Mouse (Mus musculus) liver, postnatal 0 days (tissue): Measurements from ENCODE around the gene Glod5. TPM values are rescaled to one million over a fixed set of nuclear protein-coding genes. Genes with fewer than 3 reads are reported as not detected.

Source experiments
- ATAC-seq: fragments of 200-750 bp; cut with Nextera tagmentation; 2 replicates; pipeline ENCODE4 v1.8.0; 2017; ENCODE audit warnings: mild to moderate bottlenecking, moderate library complexity
- DNase-seq: peaks from one replicate; pipeline ENCODE4 v3.0.0-alpha.2; 2016
- H3K27ac ChIP-seq: fragments of 300-500 bp; sonication (generic); 2 replicates; pipeline ENCODE4 v1.5.1; 2014; ENCODE audit warnings: antibody characterized with exemption, moderate library complexity, mild to moderate bottlenecking, low read depth
- H3K27me3 ChIP-seq: fragments of 300-500 bp; sonication (generic); 2 replicates; pipeline ENCODE4 v1.6.1; 2014; ENCODE audit warnings: low read length, control low read depth, mixed read lengths; ENCODE audit not compliant: insufficient read depth
- H3K36me3 ChIP-seq: fragments of 300-500 bp; sonication (generic); replicated peaks from 2 replicates; pipeline ENCODE4 v1.6.1; 2014; ENCODE audit warnings: mild to moderate bottlenecking, control low read depth, low read length, moderate library complexity, mixed read lengths; ENCODE audit not compliant: insufficient read depth
- H3K4me1 ChIP-seq: fragments of 300-500 bp; sonication (generic); 2 replicates; pipeline ENCODE4 v1.6.1; 2014; ENCODE audit warnings: antibody characterized with exemption, mild to moderate bottlenecking, control low read depth; ENCODE audit not compliant: insufficient read depth
- H3K4me2 ChIP-seq: fragments of 300-500 bp; sonication (generic); 2 replicates; pipeline ENCODE4 v1.6.1; 2014; ENCODE audit warnings: low read depth, mild to moderate bottlenecking, low read length, moderate library complexity, mixed read lengths
- H3K4me3 ChIP-seq: fragments of 300-500 bp; sonication (generic); 2 replicates; pipeline ENCODE4 v1.5.1; 2014; ENCODE audit warnings: low read depth, low read length
- H3K9ac ChIP-seq: fragments of 300-500 bp; sonication (generic); replicated peaks from 2 replicates; pipeline ENCODE4 v1.6.1; 2014; ENCODE audit warnings: mild to moderate bottlenecking, moderate library complexity
- H3K9me3 ChIP-seq: fragments of 300-500 bp; sonication (generic); 2 replicates; pipeline ENCODE4 v1.6.1; 2016; ENCODE audit warnings: mild to moderate bottlenecking, control low read depth, low read length, mixed read lengths
- CTCF ChIP-seq: sonication (generic); IDR thresholded peaks from 2 replicates; pipeline ENCODE4 v1.5.1; 2016; ENCODE audit warnings: antibody characterized with exemption, low read depth
- EP300 ChIP-seq: IDR thresholded peaks from 2 replicates; pipeline ENCODE4 v1.6.1; 2016; ENCODE audit warnings: antibody characterized with exemption, low read depth, mild to moderate bottlenecking
- WGBS: fragments of 180-500 bp; shearing (Covaris S2); extraction: QIAGEN DNeasy Blood & Tissue Kit; methylation state at CpG from one replicate; pipeline ENCODE4 v1.1.7; 2014; ENCODE audit not compliant: insufficient replicate concordance; 5-methylcytosine and 5-hydroxymethylcytosine counted together
- polyA plus RNA-seq: library from polyadenylated mRNA; unstranded; fragments of >200 nt; fragmentation: Nextera tagmentation; extraction: Ambion mirVana; gene quantifications from 2 replicates; pipeline ENCODE4 v1.2.1, GENCODE M21; 2015

The Glod5 gene
- polyA plus RNA-seq, 1 experiment from 2014 or later = 2.6 TPM

- Histone ChIP-seq H3K4me3 (peak overlapping the region; percentile 24), H3K9me3 (no peaks in the 10 kb centered on the region), H3K27ac (no peak overlapping the region), H3K27me3 (no peaks in the 10 kb centered on the region), H3K4me1 (no peaks in the 10 kb centered on the region), H3K9ac (no peak overlapping the region; the same call in 1 of the 2 replicates), H3K4me2 (peak overlapping the region; percentile 58), H3K36me3 (no peaks in the 10 kb centered on the region)
- ATAC-seq (no peak), DNase-seq (no peak)
- no peak for TF ChIP-seq CTCF
- TF ChIP-seq EP300 = no peak
- WGBS = 36% methylated on average over 7 of the region's 7 CpGs
Measured at GRCm38 (mm10) chrX:7963829-7964626, 54.3 kb downstream of the Glod5 start.

GRCm38 (mm10) chrX:7958868-7959267, 59.4 kb downstream of the Glod5 start:
- H3K27me3 ChIP-seq = no peaks in the 10 kb centered on the region
- WGBS = 89% methylated on average over 9 of the region's 9 CpGs
- H3K36me3 ChIP-seq = no peaks in the 10 kb centered on the region
- no peaks in the 10 kb centered on the region for H3K9me3 ChIP-seq
- no peak overlapping the region for H3K9ac ChIP-seq
- H3K4me2 ChIP-seq = no peak overlapping the region
- no peak for ATAC-seq
- no peak overlapping the region for H3K4me3 ChIP-seq
- TF ChIP-seq CTCF (no peak), EP300 (no peak)
- DNase-seq = no peak
- H3K27ac ChIP-seq = no peak overlapping the region
- H3K4me1 ChIP-seq = no peaks in the 10 kb centered on the region

Other genes starting within 250 kb of the Glod5 start
- 15.4 and 16.4 TPM in 2 replicates for gene Gripap1, start 228.7 kb downstream of the Glod5 start, polyA plus RNA-seq
- gene Kcnd1, start 196.2 kb downstream of the Glod5 start, polyA plus RNA-seq = 0.09 and 0.15 TPM in 2 replicates
- 22.2 and 25.0 TPM in 2 replicates for gene Otud5, start 177.1 kb downstream of the Glod5 start, polyA plus RNA-seq
- 3.0 and 3.3 TPM in 2 replicates for gene Pim2, start 140.2 kb downstream of the Glod5 start, polyA plus RNA-seq
- gene Slc35a2, start 134.5 kb downstream of the Glod5 start, polyA plus RNA-seq = 7.1 and 9.0 TPM in 2 replicates
- 39.2 and 41.9 TPM in 2 replicates for gene Pqbp1, start 119.2 kb downstream of the Glod5 start, polyA plus RNA-seq
- 117 TPM in 2 replicates for gene Timm17b, start 119.1 kb downstream of the Glod5 start, polyA plus RNA-seq
- not detected in 2 replicates for gene Gm10491, start 110.7 kb downstream of the Glod5 start, polyA plus RNA-seq
- not detected in 2 replicates for gene Gm10490, start 109.0 kb downstream of the Glod5 start, polyA plus RNA-seq
- 0.06 TPM in 1 of 2 replicates, not detected in the other for gene Pcsk1n, start 98.7 kb downstream of the Glod5 start, polyA plus RNA-seq
- not detected in 2 replicates for gene Eras, start 89.9 kb downstream of the Glod5 start, polyA plus RNA-seq
- 10.3 and 11.8 TPM in 2 replicates for gene Hdac6, start 70.6 kb downstream of the Glod5 start, polyA plus RNA-seq
- gene Gata1, start 40.4 kb downstream of the Glod5 start, polyA plus RNA-seq = 39.8 and 43.2 TPM in 2 replicates
- gene Suv39h1, start 56.3 kb upstream of the Glod5 start, polyA plus RNA-seq = 13.9 and 15.8 TPM in 2 replicates
- gene Was, start 72.0 kb upstream of the Glod5 start, polyA plus RNA-seq = 2.4 and 2.9 TPM in 2 replicates
- gene Wdr13, start 114.4 kb upstream of the Glod5 start, polyA plus RNA-seq = 4.6 and 5.6 TPM in 2 replicates
- 413 and 415 TPM in 2 replicates for gene Rbm3, start 127.4 kb upstream of the Glod5 start, polyA plus RNA-seq
- gene Tbc1d25, start 157.7 kb upstream of the Glod5 start, polyA plus RNA-seq = 2.1 and 2.2 TPM in 2 replicates
- gene Ebp, start 175.0 kb upstream of the Glod5 start, polyA plus RNA-seq = 74.7 and 84.5 TPM in 2 replicates
- gene Porcn, start 188.0 kb upstream of the Glod5 start, polyA plus RNA-seq = 1.5 and 1.9 TPM in 2 replicates
- 16.4 and 17.7 TPM in 2 replicates for gene Ftsj1, start 233.9 kb upstream of the Glod5 start, polyA plus RNA-seq